ENCODE assay signal across 10 mouse cellular contexts in the genomic region with DNA sequence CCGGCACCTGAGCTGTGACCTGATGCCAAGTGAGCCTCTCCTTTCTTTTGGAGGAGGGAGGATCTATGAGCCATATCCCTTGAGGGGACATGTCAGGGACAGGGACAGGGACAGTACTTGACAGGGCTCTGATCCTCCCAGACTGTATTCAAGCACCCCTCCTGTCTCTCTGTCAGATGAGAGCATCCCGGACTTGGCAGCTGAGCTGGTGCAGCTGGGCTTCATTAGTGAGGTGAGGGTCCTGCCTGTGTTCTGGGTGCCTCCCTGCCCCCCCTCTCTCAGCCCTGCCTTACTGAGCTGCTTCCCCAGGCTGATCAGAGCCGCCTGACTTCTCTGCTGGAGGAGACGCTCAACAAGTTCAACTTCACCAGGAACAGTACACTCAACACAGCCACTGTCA. TPM values are rescaled to one million over a fixed set of nuclear protein-coding genes. Genes with fewer than 3 reads are reported as not detected.
A peak's percentile ranks its signal among the peaks of the same experiment; 100 is the strongest.
DNase-seq lines count a peak whose midpoint lies in the region; ATAC-seq and TF ChIP-seq lines count a peak whose summit lies in the region.
"Had no signal": no experiment of that assay in that cellular context is flagged by ENCODE, and none has a peak within 500 bp of the region (broad histone marks: within the 10 kb centered on the region; RNA-seq: fewer than 3 reads in every experiment).

No protein-coding gene starts in this region.

- peak overlapping the region; percentile 92 for H3K4me3 ChIP-seq in testis, adult 2 months (ENCODE audit: control insufficient read depth, low read depth, low read length)
- no peak overlapping the region for H3K4me3 ChIP-seq in forebrain, embryonic 15.5 days
- H3K4me3 ChIP-seq in limb, embryonic 13.5 days, result no peak overlapping the region

- no peak overlapping the region; the same call in 1 of the 2 replicates for H3K27ac ChIP-seq in testis, adult 2 months (ENCODE audit: control insufficient read depth, insufficient read depth, low read depth, low read length)
- no peak overlapping the region for H3K27ac ChIP-seq in forebrain, embryonic 15.5 days (replicated peaks)
- peak overlapping the region; percentile 69; the same call in 1 of the 2 replicates for H3K27ac ChIP-seq in limb, embryonic 13.5 days

- no peak for TF ChIP-seq POLR2A in testis, adult 2 months (IDR thresholded peaks at IDR 0.05; ENCODE audit: control insufficient read depth, low read depth, low read length)

- 67% methylated on average over 4 of the region's 4 CpGs for WGBS in forebrain, embryonic 15.5 days
- WGBS in limb, embryonic 13.5 days, result 35% methylated on average over 4 of the region's 4 CpGs

- peaks cover 9% of the 10 kb centered on the region for H3K36me3 ChIP-seq in testis, adult 2 months (ENCODE audit: control insufficient read depth, insufficient read depth, low read length)
- peaks cover 76% of the 10 kb centered on the region for H3K36me3 ChIP-seq in forebrain, embryonic 15.5 days
- H3K36me3 ChIP-seq in limb, embryonic 13.5 days, result peaks cover 96% of the 10 kb centered on the region

- H3K4me2 ChIP-seq in forebrain, embryonic 15.5 days (replicated peaks), result no peak overlapping the region
- H3K4me2 ChIP-seq in limb, embryonic 13.5 days (replicated peaks), result peak overlapping the region; percentile 66

- H3K27me3 ChIP-seq in testis, adult 2 months (ENCODE audit: control insufficient read depth, insufficient read depth, low read length), result no peaks in the 10 kb centered on the region
- H3K27me3 ChIP-seq in forebrain, embryonic 15.5 days, result no peaks in the 10 kb centered on the region
- no peaks in the 10 kb centered on the region for H3K27me3 ChIP-seq in limb, embryonic 13.5 days

- H3K9me3 ChIP-seq in forebrain, embryonic 15.5 days, result no peaks in the 10 kb centered on the region
- H3K9me3 ChIP-seq in limb, embryonic 13.5 days, result no peaks in the 10 kb centered on the region

- no peak for TF ChIP-seq CTCF in testis, adult 2 months (IDR thresholded peaks at IDR 0.05; ENCODE audit: control insufficient read depth, insufficient read depth, insufficient replicate concordance, low read depth, low read length)

- peaks cover 11% of the 10 kb centered on the region for H3K4me1 ChIP-seq in testis, adult 2 months (ENCODE audit: control insufficient read depth, insufficient read depth, low read length)
- peaks cover 4% of the 10 kb centered on the region; the same call in 1 of the 2 replicates for H3K4me1 ChIP-seq in forebrain, embryonic 15.5 days
- peaks cover 38% of the 10 kb centered on the region for H3K4me1 ChIP-seq in limb, embryonic 13.5 days

- no peak overlapping the region for H3K9ac ChIP-seq in forebrain, embryonic 15.5 days (replicated peaks)
- H3K9ac ChIP-seq in limb, embryonic 13.5 days, result peak overlapping the region; percentile 65

- no peak for DNase-seq in testis, postnatal 14 days (ENCODE audit: low spot score)
- DNase-seq in cerebellum, postnatal 36 days, result no peak
- no peak for DNase-seq in adrenal gland, postnatal 25 days

- 0 out of 2 replicates have a peak, but pooled peaks have one; percentile 51 for ATAC-seq in forebrain, embryonic 15.5 days (replicated peaks)
- ATAC-seq in limb, embryonic 13.5 days (ENCODE audit: low FRiP score, low read depth), result peak; percentile 17; the same call in 1 of the 2 replicates
- no peak for ATAC-seq in granulocyte monocyte progenitor cell, adult 5-6 weeks (replicated peaks; ENCODE audit: poor library complexity, severe bottlenecking)

RNA-seq across cellular contexts. Expression of a gene that starts 0.8 kb away (rescaled TPM):
- polyA plus RNA-seq in testis, adult 2 months (2012; rRNA removed), result 20.9 and 23.1 TPM in 2 replicates
- polyA plus RNA-seq in forebrain, embryonic 15.5 days (2015; fragmentation: Nextera tagmentation; extraction: Ambion mirVana), result 1.7 and 2.4 TPM in 2 replicates
- polyA plus RNA-seq in limb, embryonic 13.5 days (2015; fragmentation: Nextera tagmentation; extraction: Ambion mirVana), result 16.1 and 21.3 TPM in 2 replicates
- 5.2 and 5.3 TPM in 2 replicates for total RNA-seq in adrenal gland, postnatal 25 days (2021)
- 1.6 and 19.8 TPM in 2 replicates for total RNA-seq in granulocyte monocyte progenitor cell, adult 5-6 weeks (2014; fragmentation: Nextera tagmentation)
- total RNA-seq in granulocyte monocyte progenitor cell, adult 5-6 weeks (2017), result 1.6 and 4.7 TPM in 2 replicates

RNA-seq across cellular contexts. Expression of a gene that starts 9.7 kb away (rescaled TPM):
- 86.1 and 103 TPM in 2 replicates for polyA plus RNA-seq in testis, adult 2 months (2012; rRNA removed)
- polyA plus RNA-seq in forebrain, embryonic 15.5 days (2015; fragmentation: Nextera tagmentation; extraction: Ambion mirVana), result 0.34 TPM in 1 of 2 replicates, not detected in the other
- polyA plus RNA-seq in limb, embryonic 13.5 days (2015; fragmentation: Nextera tagmentation; extraction: Ambion mirVana), result 0.38 and 0.48 TPM in 2 replicates
- not detected in 2 replicates for total RNA-seq in adrenal gland, postnatal 25 days (2021)
- total RNA-seq in granulocyte monocyte progenitor cell, adult 5-6 weeks (2014; fragmentation: Nextera tagmentation), result not detected in 2 replicates
- total RNA-seq in granulocyte monocyte progenitor cell, adult 5-6 weeks (2017), result not detected in 2 replicates
- total RNA-seq: hematopoietic stem cell, adult 5-6 weeks; left cerebral cortex, adult 18-20 months; neutrophil, adult 5-6 weeks had no signal

RNA-seq across cellular contexts. Expression of a gene that starts 10.1 kb away (rescaled TPM):
- 62.5 and 64.2 TPM in 2 replicates for polyA plus RNA-seq in testis, adult 2 months (2012; rRNA removed)
- polyA plus RNA-seq in forebrain, embryonic 15.5 days (2015; fragmentation: Nextera tagmentation; extraction: Ambion mirVana), result 156 and 157 TPM in 2 replicates
- 165 and 166 TPM in 2 replicates for polyA plus RNA-seq in limb, embryonic 13.5 days (2015; fragmentation: Nextera tagmentation; extraction: Ambion mirVana)
- total RNA-seq in adrenal gland, postnatal 25 days (2021), result 80.5 and 107 TPM in 2 replicates
- total RNA-seq in granulocyte monocyte progenitor cell, adult 5-6 weeks (2014; fragmentation: Nextera tagmentation), result 65.6 and 75.4 TPM in 2 replicates
- 79.2 and 99.5 TPM in 2 replicates for total RNA-seq in granulocyte monocyte progenitor cell, adult 5-6 weeks (2017)

RNA-seq across cellular contexts. Expression of a gene that starts 30.2 kb away (rescaled TPM):
- polyA plus RNA-seq in testis, adult 2 months (2012; rRNA removed), result 392 and 429 TPM in 2 replicates
- polyA plus RNA-seq in forebrain, embryonic 15.5 days (2015; fragmentation: Nextera tagmentation; extraction: Ambion mirVana), result 170 TPM in 2 replicates
- 131 and 133 TPM in 2 replicates for polyA plus RNA-seq in limb, embryonic 13.5 days (2015; fragmentation: Nextera tagmentation; extraction: Ambion mirVana)
- total RNA-seq in adrenal gland, postnatal 25 days (2021), result 105 and 137 TPM in 2 replicates
- 155 and 167 TPM in 2 replicates for total RNA-seq in granulocyte monocyte progenitor cell, adult 5-6 weeks (2014; fragmentation: Nextera tagmentation)
- total RNA-seq in granulocyte monocyte progenitor cell, adult 5-6 weeks (2017), result 175 and 201 TPM in 2 replicates

RNA-seq across cellular contexts. Expression of a gene that starts 40.2 kb away (rescaled TPM):
- polyA plus RNA-seq in testis, adult 2 months (2012; rRNA removed), result 439 and 454 TPM in 2 replicates
- 36.0 and 38.0 TPM in 2 replicates for polyA plus RNA-seq in forebrain, embryonic 15.5 days (2015; fragmentation: Nextera tagmentation; extraction: Ambion mirVana)
- polyA plus RNA-seq in limb, embryonic 13.5 days (2015; fragmentation: Nextera tagmentation; extraction: Ambion mirVana), result 37.8 and 45.0 TPM in 2 replicates
- total RNA-seq in adrenal gland, postnatal 25 days (2021), result 39.9 and 46.1 TPM in 2 replicates
- 16.5 and 29.2 TPM in 2 replicates for total RNA-seq in granulocyte monocyte progenitor cell, adult 5-6 weeks (2014; fragmentation: Nextera tagmentation)
- total RNA-seq in granulocyte monocyte progenitor cell, adult 5-6 weeks (2017), result 12.7 and 44.9 TPM in 2 replicates

Comparison
In these comparisons a context has a peak if more than half of its experiments do, and no peak if none do; other contexts are left out.
1. RNA of a gene that starts 9.7 kb away (polyA plus RNA-seq): 86.1 to 103 TPM in testis, adult 2 months; 0.38 to 0.48 TPM in limb, embryonic 13.5 days and 0.34 TPM in forebrain, embryonic 15.5 days; every median in the first group is over 10 times any median in the second.